Mouse (Mus musculus) intestine, embryonic 15.5 days (tissue): ENCODE measurements around the gene Ubap1. TPM values are rescaled to one million over a fixed set of nuclear protein-coding genes. Genes with fewer than 3 reads are reported as not detected.

Source experiments
- ATAC-seq: fragments of 200-750 bp; cut with Nextera tagmentation; 2 replicates; pipeline ENCODE4 v1.8.0; 2017; ENCODE audit warnings: moderate TSS enrichment, moderate library complexity
- H3K27ac ChIP-seq: fragments of 300-500 bp; sonication (generic); 2 replicates; pipeline ENCODE4 v1.5.1; 2015; ENCODE audit warnings: mild to moderate bottlenecking, inconsistent platforms
- H3K27me3 ChIP-seq: fragments of 300-500 bp; sonication (generic); replicated peaks from 2 replicates; pipeline ENCODE4 v1.6.1; 2015; ENCODE audit warnings: inconsistent platforms
- H3K36me3 ChIP-seq: fragments of 300-500 bp; sonication (generic); 2 replicates; pipeline ENCODE4 v1.6.1; 2015; ENCODE audit warnings: inconsistent platforms
- H3K4me1 ChIP-seq: fragments of 300-500 bp; sonication (generic); replicated peaks from 2 replicates; pipeline ENCODE4 v1.6.1; 2015; ENCODE audit warnings: inconsistent platforms
- H3K4me2 ChIP-seq: fragments of 300-500 bp; sonication (generic); replicated peaks from 2 replicates; pipeline ENCODE4 v1.6.1; 2015; ENCODE audit warnings: mild to moderate bottlenecking, inconsistent platforms
- H3K4me3 ChIP-seq: fragments of 300-500 bp; sonication (generic); replicated peaks from 2 replicates; pipeline ENCODE4 v1.5.1; 2015; ENCODE audit warnings: inconsistent platforms
- H3K9ac ChIP-seq: fragments of 300-500 bp; sonication (generic); 2 replicates; pipeline ENCODE4 v1.6.1; 2015; ENCODE audit warnings: inconsistent platforms
- H3K9me3 ChIP-seq: fragments of 300-500 bp; sonication (generic); 2 replicates; pipeline ENCODE4 v1.6.1; 2016; ENCODE audit warnings: inconsistent platforms
- WGBS: fragments of 180-500 bp; shearing (Covaris S2); methylation state at CpG from one replicate; pipeline ENCODE4 v1.1.7; 2015; 5-methylcytosine and 5-hydroxymethylcytosine counted together
- polyA plus RNA-seq: library from polyadenylated mRNA; unstranded; fragments of >200 nt; fragmentation: Nextera tagmentation; extraction: Ambion mirVana; gene quantifications from 2 replicates; pipeline ENCODE4 v1.2.1, GENCODE M21; 2015

Ubap1 gene
- polyA plus RNA-seq, result 50.0 and 56.5 TPM in 2 replicates

GRCm38 (mm10) chr4:41348584-41349198 is at the start of gene Ubap1:
Gene Ubap1, plus strand, starts transcription at chr4:41348996.
- peak within 1 kb of the TSS; percentile 76 for H3K9ac ChIP-seq
- no peaks in the 10 kb centered on the region for H3K27me3 ChIP-seq
- H3K4me1 ChIP-seq, result peaks cover 11% of the 10 kb centered on the region; the same call in 1 of the 2 replicates
- peak within 1 kb of the TSS; percentile 63 for H3K4me3 ChIP-seq
- peak within 1 kb of the TSS; percentile 96 for H3K27ac ChIP-seq
- no peaks in the 10 kb centered on the region for H3K9me3 ChIP-seq
- no peaks in the 10 kb centered on the region for H3K36me3 ChIP-seq
- peak within 1 kb of the TSS; percentile 68 for H3K4me2 ChIP-seq
- under 1% methylated on average over 30 of the region's 31 CpGs for WGBS
- peak; percentile 99 for ATAC-seq

GRCm38 (mm10) chr4:41303671-41304070 is 45.1 kb upstream of the Ubap1 start:
- 92% methylated on average over 7 of the region's 7 CpGs for WGBS
- no peak for ATAC-seq
- Histone ChIP-seq H3K4me2 (no peak overlapping the region), H3K4me3 (no peak overlapping the region), H3K27me3 (no peaks in the 10 kb centered on the region), H3K36me3 (peaks cover 42% of the 10 kb centered on the region), H3K9me3 (no peaks in the 10 kb centered on the region), H3K27ac (no peak overlapping the region), H3K9ac (no peak overlapping the region), H3K4me1 (no peaks in the 10 kb centered on the region)

- no peak for ATAC-seq
- WGBS, result 64% methylated on average over 3 of the region's 3 CpGs
- no peaks in the 10 kb centered on the region for H3K27me3 ChIP-seq
- H3K4me2 ChIP-seq, result no peak overlapping the region
- H3K36me3 ChIP-seq, result peaks cover 39% of the 10 kb centered on the region
- H3K4me1 ChIP-seq, result no peaks in the 10 kb centered on the region
- no peak overlapping the region for H3K4me3 ChIP-seq
- H3K9ac ChIP-seq, result no peak overlapping the region
- no peak overlapping the region for H3K27ac ChIP-seq
- H3K9me3 ChIP-seq, result no peaks in the 10 kb centered on the region
These were observed 44.5 kb upstream of the Ubap1 start for GRCm38 (mm10) chr4:41304302-41304701.

DNA sequence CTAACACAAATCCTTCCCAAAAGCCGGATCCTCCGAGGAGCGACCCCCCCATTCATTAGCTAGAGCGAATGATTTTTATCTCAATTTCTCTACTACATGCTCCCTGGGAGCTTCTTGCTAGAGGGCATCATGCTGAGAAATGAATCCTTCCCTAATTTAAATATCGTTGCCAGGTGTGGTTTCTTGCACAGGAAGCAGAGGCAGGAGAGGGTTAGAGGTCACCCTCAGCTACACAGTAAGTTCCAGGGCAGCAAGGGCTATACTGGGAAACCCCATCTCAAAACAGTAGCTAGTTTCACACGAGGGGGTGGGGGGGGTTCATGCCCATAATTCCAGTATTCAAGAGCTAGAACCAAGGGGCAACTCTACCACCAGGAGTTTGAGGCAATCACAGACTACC is 41.4 kb upstream of the Ubap1 start:
- Histone ChIP-seq H3K27me3 (no peaks in the 10 kb centered on the region), H3K36me3 (peaks cover 16% of the 10 kb centered on the region), H3K4me3 (no peak overlapping the region), H3K27ac (no peak overlapping the region), H3K9me3 (no peaks in the 10 kb centered on the region), H3K4me1 (no peaks in the 10 kb centered on the region), H3K9ac (no peak overlapping the region), H3K4me2 (no peak overlapping the region)
- ATAC-seq, result no peak
- WGBS, result 86% methylated on average over 6 of the region's 6 CpGs

DNA sequence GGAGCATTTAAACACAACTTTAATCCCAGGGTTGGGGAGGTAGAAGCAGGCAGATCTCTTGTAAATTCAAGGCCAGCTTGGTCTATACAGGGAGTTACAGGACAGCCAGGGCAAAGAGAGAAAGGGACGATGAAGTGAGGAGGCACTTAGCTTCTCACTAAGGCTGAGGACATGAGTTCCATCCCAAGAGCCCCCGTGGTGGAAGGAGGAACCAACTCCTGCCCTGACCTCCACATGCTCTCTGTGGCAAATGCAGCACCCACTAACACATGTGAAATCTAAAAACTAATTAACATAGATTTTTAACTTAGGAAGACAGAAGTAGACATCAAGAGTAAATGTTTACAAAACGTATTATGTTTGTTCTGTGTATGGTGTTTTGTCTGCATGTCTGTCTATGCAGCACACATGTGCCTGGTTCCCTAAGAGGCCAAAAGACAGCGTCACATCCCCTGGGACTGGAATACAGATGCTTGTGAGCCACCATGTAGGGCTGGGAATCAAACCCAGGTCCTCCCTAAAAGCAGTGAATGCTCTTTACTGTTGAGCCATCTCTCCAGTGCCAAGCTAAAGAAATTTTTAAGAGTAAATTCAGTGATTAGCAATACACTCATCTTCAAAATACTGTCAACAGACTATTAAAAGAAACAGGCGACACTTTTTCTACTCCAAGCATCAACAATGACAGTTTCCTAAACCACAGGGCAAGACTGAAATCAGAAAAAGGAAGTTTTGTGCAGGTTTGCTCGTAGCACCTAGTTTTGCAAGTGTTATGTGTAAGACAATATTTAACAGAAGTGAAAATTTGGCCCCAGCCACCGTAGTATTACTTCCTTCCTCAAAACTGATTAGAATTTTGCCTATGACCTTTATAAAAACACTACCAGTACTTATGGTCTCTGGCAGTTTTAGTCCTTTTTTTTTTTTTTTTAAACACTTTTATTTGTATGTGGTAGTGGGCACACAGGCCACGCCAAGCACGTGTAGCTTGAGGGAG is 37.9 kb upstream of the Ubap1 start:
- no peak overlapping the region for H3K27ac ChIP-seq
- H3K9ac ChIP-seq, result no peak overlapping the region
- peaks cover 9% of the 10 kb centered on the region for H3K36me3 ChIP-seq
- WGBS, result 89% methylated on average over 9 of the region's 9 CpGs
- no peaks in the 10 kb centered on the region for H3K27me3 ChIP-seq
- peaks cover 10% of the 10 kb centered on the region for H3K4me1 ChIP-seq
- no peak overlapping the region for H3K4me3 ChIP-seq
- ATAC-seq, result no peak
- no peaks in the 10 kb centered on the region for H3K9me3 ChIP-seq
- no peak overlapping the region for H3K4me2 ChIP-seq

GRCm38 (mm10) chr4:41313722-41314121 is 35.1 kb upstream of the Ubap1 start:
- peak overlapping the region; percentile 98 for H3K9ac ChIP-seq
- H3K9me3 ChIP-seq, result no peaks in the 10 kb centered on the region
- peak; percentile 9; the same call in 1 of the 2 replicates for ATAC-seq
- H3K4me3 ChIP-seq, result peak overlapping the region; percentile 98
- WGBS, result 12% methylated on average over 14 of the region's 14 CpGs
- peak overlapping the region; percentile 84 for H3K4me2 ChIP-seq
- no peaks in the 10 kb centered on the region for H3K27me3 ChIP-seq
- H3K4me1 ChIP-seq, result peaks cover 10% of the 10 kb centered on the region
- H3K36me3 ChIP-seq, result peaks cover 5% of the 10 kb centered on the region
- peak overlapping the region; percentile 99 for H3K27ac ChIP-seq

GRCm38 (mm10) chr4:41314141-41315129 is 34.4 kb upstream of the Ubap1 start, which contains the start of gene Dcaf12:
Gene Dcaf12, minus strand, starts transcription at chr4:41314889.
- H3K27me3 ChIP-seq, result no peaks in the 10 kb centered on the region
- H3K27ac ChIP-seq, result peak within 1 kb of the TSS; percentile 99
- H3K9ac ChIP-seq, result peak within 1 kb of the TSS; percentile 98
- peak within 1 kb of the TSS; percentile 84 for H3K4me2 ChIP-seq
- H3K9me3 ChIP-seq, result no peaks in the 10 kb centered on the region
- ATAC-seq, result peak; percentile 97
- under 1% methylated on average over 70 of the region's 70 CpGs for WGBS
- peaks cover 10% of the 10 kb centered on the region for H3K4me1 ChIP-seq
- H3K36me3 ChIP-seq, result peaks cover 3% of the 10 kb centered on the region; the same call in 1 of the 2 replicates
- peak within 1 kb of the TSS; percentile 98 for H3K4me3 ChIP-seq

GRCm38 (mm10) chr4:41315173-41315572 is 33.6 kb upstream of the Ubap1 start:
- Histone ChIP-seq H3K9me3 (no peaks in the 10 kb centered on the region), H3K4me2 (peak overlapping the region; percentile 84), H3K4me1 (peaks cover 10% of the 10 kb centered on the region), H3K27me3 (no peaks in the 10 kb centered on the region), H3K27ac (peak overlapping the region; percentile 99), H3K4me3 (peak overlapping the region; percentile 98), H3K36me3 (no peaks in the 10 kb centered on the region), H3K9ac (peak overlapping the region; percentile 98)
- peak; percentile 13 for ATAC-seq
- WGBS, result 17% methylated on average over 8 of the region's 8 CpGs

- H3K4me2 ChIP-seq, result no peak overlapping the region
- H3K27me3 ChIP-seq, result no peaks in the 10 kb centered on the region
- ATAC-seq, result no peak
- WGBS, result 71% methylated on average over 5 of the region's 5 CpGs
- H3K4me3 ChIP-seq, result no peak overlapping the region
- H3K9ac ChIP-seq, result no peak overlapping the region
- H3K4me1 ChIP-seq, result peaks cover 5% of the 10 kb centered on the region; the same call in 1 of the 2 replicates
- H3K36me3 ChIP-seq, result no peaks in the 10 kb centered on the region
- H3K27ac ChIP-seq, result no peak overlapping the region
- no peaks in the 10 kb centered on the region for H3K9me3 ChIP-seq
These were observed 30.5 kb upstream of the Ubap1 start for GRCm38 (mm10) chr4:41318267-41318666.

DNA sequence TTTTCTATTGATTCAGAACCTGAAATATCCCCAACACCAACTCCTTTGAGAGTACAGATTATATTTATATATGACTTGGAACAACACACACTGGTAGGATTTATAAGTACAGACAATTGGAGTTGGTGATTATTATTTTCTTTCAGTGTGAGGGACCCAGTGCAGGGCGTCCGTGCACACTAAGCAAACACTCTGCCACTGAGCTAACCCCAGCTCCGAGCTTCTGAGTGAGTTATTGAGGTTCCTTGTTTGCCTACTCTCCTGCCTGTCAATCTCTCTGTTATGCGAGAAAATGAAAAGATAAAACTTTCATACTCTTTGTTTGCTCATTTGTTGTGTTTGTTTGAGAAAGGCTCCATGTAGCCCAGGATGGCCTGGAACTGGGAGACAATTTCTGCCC is 27.8 kb upstream of the Ubap1 start:
- no peaks in the 10 kb centered on the region for H3K9me3 ChIP-seq
- no peak for ATAC-seq
- 46% methylated on average over 4 of the region's 4 CpGs for whole genome bisulfite sequencing
- H3K36me3 ChIP-seq, result no peaks in the 10 kb centered on the region
- H3K4me3 ChIP-seq, result no peak overlapping the region
- no peaks in the 10 kb centered on the region for H3K4me1 ChIP-seq
- no peak overlapping the region for H3K9ac ChIP-seq
- H3K27ac ChIP-seq, result no peak overlapping the region
- no peaks in the 10 kb centered on the region for H3K27me3 ChIP-seq
- H3K4me2 ChIP-seq, result no peak overlapping the region

GRCm38 (mm10) chr4:41326876-41327275 is 21.9 kb upstream of the Ubap1 start:
- no peaks in the 10 kb centered on the region for H3K36me3 ChIP-seq
- ATAC-seq, result no peak
- no peaks in the 10 kb centered on the region; the same call in 1 of the 2 replicates for H3K4me1 ChIP-seq
- no peaks in the 10 kb centered on the region for H3K27me3 ChIP-seq
- H3K27ac ChIP-seq, result no peak overlapping the region
- H3K4me2 ChIP-seq, result no peak overlapping the region
- no peak overlapping the region for H3K9ac ChIP-seq
- 87% methylated on average over 6 of the region's 6 CpGs for WGBS
- H3K9me3 ChIP-seq, result no peaks in the 10 kb centered on the region
- no peak overlapping the region for H3K4me3 ChIP-seq
